Mouse (Mus musculus) lung, embryonic 16.5 days (tissue): Measurements from ENCODE around the gene Spsb3. TPM values are rescaled to one million over a fixed set of nuclear protein-coding genes. Genes with fewer than 3 reads are reported as not detected.

Experiments used
- ATAC-seq: fragments of 200-750 bp; cut with Nextera tagmentation; 2 replicates; pipeline ENCODE4 v1.8.0; 2017; ENCODE audit warnings: low read depth, mild to moderate bottlenecking, moderate library complexity
- H3K27ac ChIP-seq: fragments of 300-500 bp; sonication (generic); 2 replicates; pipeline ENCODE4 v1.5.1; 2014; ENCODE audit warnings: mild to moderate bottlenecking, control low read depth, low read length
- H3K27me3 ChIP-seq: fragments of 300-500 bp; sonication (generic); 2 replicates; pipeline ENCODE4 v1.6.1; 2014; ENCODE audit warnings: low read depth, low read length, mixed read lengths; ENCODE audit not compliant: control insufficient read depth, insufficient read depth
- H3K36me3 ChIP-seq: fragments of 300-500 bp; sonication (generic); 2 replicates; pipeline ENCODE4 v1.6.1; 2014; ENCODE audit warnings: low read length; ENCODE audit not compliant: control insufficient read depth, insufficient read depth
- H3K4me1 ChIP-seq: fragments of 300-500 bp; sonication (generic); replicated peaks from 2 replicates; pipeline ENCODE4 v1.6.1; 2014; ENCODE audit warnings: low read length, mixed read lengths; ENCODE audit not compliant: control insufficient read depth, insufficient read depth
- H3K4me2 ChIP-seq: fragments of 300-500 bp; sonication (generic); 2 replicates; pipeline ENCODE4 v1.6.1; 2014; ENCODE audit warnings: low read depth, low read length, control low read depth
- H3K4me3 ChIP-seq: fragments of 300-500 bp; sonication (generic); 2 replicates; pipeline ENCODE4 v1.5.1; 2014; ENCODE audit warnings: mild to moderate bottlenecking, low read length, control low read depth
- H3K9ac ChIP-seq: fragments of 300-500 bp; sonication (generic); 2 replicates; pipeline ENCODE4 v1.6.1; 2014; ENCODE audit warnings: low read length, control low read depth
- H3K9me3 ChIP-seq: fragments of 300-500 bp; sonication (generic); 2 replicates; pipeline ENCODE4 v1.6.1; 2016; ENCODE audit warnings: low read length; ENCODE audit not compliant: control insufficient read depth
- WGBS: fragments of 180-500 bp; shearing (Covaris S2); extraction: QIAGEN DNeasy Blood & Tissue Kit; methylation state at CpG from one replicate; pipeline ENCODE4 v1.1.7; 2014; 5-methylcytosine and 5-hydroxymethylcytosine counted together
- polyA plus RNA-seq: library from polyadenylated mRNA; unstranded; fragments of >200 nt; fragmentation: Nextera tagmentation; extraction: Ambion mirVana; gene quantifications from 2 replicates; pipeline ENCODE4 v1.2.1, GENCODE M21; 2015

Gene Spsb3
- polyA plus RNA-seq, 1 experiment from 2014 or later = 41.1 TPM

- WGBS = under 1% methylated on average over 57 of the region's 58 CpGs
Measured at GRCm38 (mm10) chr17:24850065-24850772, 36.2 kb upstream of the Spsb3 start, which contains the start of gene Fahd1. Fahd1 (minus strand) TSS chr17:24850364.

GRCm38 (mm10) chr17:24850773-24851127 lies 35.7 kb upstream of the Spsb3 start:
- Histone ChIP-seq H3K9ac (peak overlapping the region; percentile 75), H3K4me3 (peak overlapping the region; percentile 88), H3K27me3 (peaks cover 5% of the 10 kb centered on the region), H3K9me3 (no peaks in the 10 kb centered on the region), H3K36me3 (peaks cover 5% of the 10 kb centered on the region; the same call in 1 of the 2 replicates), H3K27ac (peak overlapping the region; percentile 28; the same call in 1 of the 2 replicates), H3K4me2 (peak overlapping the region; percentile 93), H3K4me1 (peaks cover 12% of the 10 kb centered on the region)
- no peak for ATAC-seq
- 1% methylated on average over 20 of the region's 20 CpGs for WGBS

More at GRCm38 (mm10) chr17:24850065-24850772, 36.2 kb upstream of the Spsb3 start, which contains the start of gene Fahd1:
- ATAC-seq = peak; percentile 100
- H3K9ac ChIP-seq = peak within 1 kb of the TSS; percentile 85
- H3K27ac ChIP-seq = peak within 1 kb of the TSS; percentile 97
- peaks cover 12% of the 10 kb centered on the region for H3K4me1 ChIP-seq
- H3K27me3 ChIP-seq = peaks cover 5% of the 10 kb centered on the region
- H3K9me3 ChIP-seq = no peaks in the 10 kb centered on the region
- H3K4me3 ChIP-seq = peak within 1 kb of the TSS; percentile 88
- H3K36me3 ChIP-seq = peaks cover 5% of the 10 kb centered on the region; the same call in 1 of the 2 replicates
- peak within 1 kb of the TSS; percentile 94 for H3K4me2 ChIP-seq

GRCm38 (mm10) chr17:24851381-24852125 lies 34.9 kb upstream of the Spsb3 start:
- Histone ChIP-seq H3K36me3 (peaks cover 5% of the 10 kb centered on the region; the same call in 1 of the 2 replicates), H3K4me2 (peak overlapping the region; percentile 93), H3K4me1 (peaks cover 12% of the 10 kb centered on the region), H3K27me3 (peaks cover 5% of the 10 kb centered on the region), H3K4me3 (peak overlapping the region; percentile 88), H3K9ac (peak overlapping the region; percentile 75), H3K9me3 (no peaks in the 10 kb centered on the region), H3K27ac (no peak overlapping the region)
- no peak for ATAC-seq
- WGBS = 75% methylated on average over 10 of the region's 10 CpGs

GRCm38 (mm10) chr17:24855838-24856464 lies 30.5 kb upstream of the Spsb3 start:
- Histone ChIP-seq H3K9me3 (no peaks in the 10 kb centered on the region), H3K4me3 (no peak overlapping the region), H3K9ac (no peak overlapping the region), H3K36me3 (peaks cover 5% of the 10 kb centered on the region; the same call in 1 of the 2 replicates), H3K4me1 (peaks cover 4% of the 10 kb centered on the region), H3K27me3 (peaks cover 5% of the 10 kb centered on the region), H3K27ac (no peak overlapping the region), H3K4me2 (no peak overlapping the region)
- ATAC-seq = no peak
- WGBS = 77% methylated on average over 3 of the region's 3 CpGs

GRCm38 (mm10) chr17:24856589-24856988 lies 29.9 kb upstream of the Spsb3 start:
- H3K4me3 ChIP-seq = no peak overlapping the region
- WGBS = 85% methylated on average over 13 of the region's 13 CpGs
- H3K36me3 ChIP-seq = peaks cover 8% of the 10 kb centered on the region
- no peaks in the 10 kb centered on the region for H3K9me3 ChIP-seq
- no peaks in the 10 kb centered on the region for H3K4me1 ChIP-seq
- no peak overlapping the region for H3K27ac ChIP-seq
- H3K9ac ChIP-seq = no peak overlapping the region
- no peak overlapping the region for H3K4me2 ChIP-seq
- H3K27me3 ChIP-seq = peaks cover under 1% of the 10 kb centered on the region; the same call in 1 of the 2 replicates
- ATAC-seq = no peak

- no peak overlapping the region for H3K4me2 ChIP-seq
- H3K27ac ChIP-seq = no peak overlapping the region
- no peaks in the 10 kb centered on the region for H3K9me3 ChIP-seq
- 81% methylated on average over 8 of the region's 8 CpGs for WGBS
- H3K9ac ChIP-seq = no peak overlapping the region
- H3K27me3 ChIP-seq = no peaks in the 10 kb centered on the region
- no peak for ATAC-seq
- peaks cover 8% of the 10 kb centered on the region for H3K36me3 ChIP-seq
- H3K4me1 ChIP-seq = no peaks in the 10 kb centered on the region
- H3K4me3 ChIP-seq = no peak overlapping the region
Measured at GRCm38 (mm10) chr17:24857831-24858470, 28.5 kb upstream of the Spsb3 start.

- ATAC-seq = no peak
- Histone ChIP-seq H3K9me3 (no peaks in the 10 kb centered on the region), H3K27ac (no peak overlapping the region), H3K27me3 (no peaks in the 10 kb centered on the region), H3K4me1 (no peaks in the 10 kb centered on the region), H3K36me3 (peaks cover 3% of the 10 kb centered on the region; the same call in 1 of the 2 replicates), H3K4me2 (no peak overlapping the region), H3K9ac (no peak overlapping the region), H3K4me3 (no peak overlapping the region)
- 85% methylated on average over 6 of the region's 6 CpGs for WGBS
Measured at GRCm38 (mm10) chr17:24858967-24859366, 27.5 kb upstream of the Spsb3 start.

GRCm38 (mm10) chr17:24860076-24860475 lies 26.4 kb upstream of the Spsb3 start:
- Histone ChIP-seq H3K9me3 (no peaks in the 10 kb centered on the region), H3K4me1 (no peaks in the 10 kb centered on the region), H3K9ac (no peak overlapping the region), H3K4me3 (no peak overlapping the region), H3K27me3 (no peaks in the 10 kb centered on the region), H3K27ac (no peak overlapping the region), H3K4me2 (no peak overlapping the region), H3K36me3 (peaks cover 3% of the 10 kb centered on the region; the same call in 1 of the 2 replicates)
- no peak for ATAC-seq
- WGBS = 88% methylated on average over 8 of the region's 8 CpGs
